Mouse (Mus musculus) hindbrain, embryonic 12.5 days (tissue): Measurements from ENCODE around the gene Cd33. TPM values are rescaled to one million over a fixed set of nuclear protein-coding genes. Genes with fewer than 3 reads are reported as not detected.

ENCODE experiments used
- ATAC-seq: fragments of 200-750 bp; cut with Nextera tagmentation; 2 replicates; pipeline ENCODE4 v1.8.0; 2017; ENCODE audit warnings: moderate TSS enrichment; ENCODE audit not compliant: low FRiP score
- H3K27ac ChIP-seq: fragments of 300-500 bp; sonication (generic); 2 replicates; pipeline ENCODE4 v1.5.1; 2016; ENCODE audit warnings: mild to moderate bottlenecking
- H3K27me3 ChIP-seq: fragments of 300-500 bp; sonication (generic); 2 replicates; pipeline ENCODE4 v1.6.1; 2016; ENCODE audit warnings: mild to moderate bottlenecking
- H3K36me3 ChIP-seq: fragments of 300-500 bp; sonication (generic); 2 replicates; pipeline ENCODE4 v1.6.1; 2016; ENCODE audit warnings: mild to moderate bottlenecking
- H3K4me1 ChIP-seq: fragments of 300-500 bp; sonication (generic); 2 replicates; pipeline ENCODE4 v1.6.1; 2016
- H3K4me2 ChIP-seq: fragments of 300-500 bp; sonication (generic); replicated peaks from 2 replicates; pipeline ENCODE4 v1.6.1; 2016; ENCODE audit warnings: mild to moderate bottlenecking
- H3K4me3 ChIP-seq: fragments of 300-500 bp; sonication (generic); 2 replicates; pipeline ENCODE4 v1.5.1; 2016; ENCODE audit warnings: mild to moderate bottlenecking
- H3K9ac ChIP-seq: fragments of 300-500 bp; sonication (generic); 2 replicates; pipeline ENCODE4 v1.6.1; 2016; ENCODE audit warnings: mild to moderate bottlenecking, moderate library complexity
- H3K9me3 ChIP-seq: fragments of 300-500 bp; sonication (generic); replicated peaks from 2 replicates; pipeline ENCODE4 v1.6.1; 2016; ENCODE audit warnings: mild to moderate bottlenecking
- WGBS: fragments of 180-500 bp; shearing (Covaris S2); methylation state at CpG from one replicate; pipeline ENCODE4 v1.1.7; 2016; 5-methylcytosine and 5-hydroxymethylcytosine counted together
- polyA plus RNA-seq: library from polyadenylated mRNA; unstranded; fragments of >200 nt; fragmentation: Nextera tagmentation; extraction: Ambion mirVana; gene quantifications from 2 replicates; pipeline ENCODE4 v1.2.1, GENCODE M21; 2016

Cd33 gene
- polyA plus RNA-seq, 1 experiment from 2014 or later: 0.70 TPM

DNA sequence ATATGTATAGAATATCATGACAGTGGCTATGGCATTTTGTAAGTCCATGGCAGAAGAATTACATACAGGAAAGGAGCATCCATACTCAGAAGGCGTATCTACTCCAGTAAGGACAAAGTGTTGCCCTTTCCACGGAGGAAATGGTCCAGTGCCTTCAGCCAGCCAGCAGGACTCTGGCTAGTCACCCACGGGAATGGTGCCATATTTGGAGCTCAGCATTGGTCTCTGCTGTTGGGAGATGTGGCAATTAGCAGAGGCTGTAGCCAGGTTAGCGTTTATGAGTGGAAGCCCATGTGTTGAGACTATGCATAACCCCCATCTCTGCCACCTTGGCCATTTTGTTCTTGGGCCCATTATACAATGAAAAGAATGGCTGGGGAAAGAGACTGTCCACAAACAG is 4.0 kb upstream of the Cd33 start:
- no peaks in the 10 kb centered on the region for H3K4me1 ChIP-seq
- no peak for ATAC-seq
- H3K36me3 ChIP-seq: no peaks in the 10 kb centered on the region
- H3K27me3 ChIP-seq: no peaks in the 10 kb centered on the region
- H3K4me3 ChIP-seq: no peak overlapping the region
- no peak overlapping the region for H3K27ac ChIP-seq
- H3K4me2 ChIP-seq: no peak overlapping the region
- no peaks in the 10 kb centered on the region for H3K9me3 ChIP-seq
- H3K9ac ChIP-seq: no peak overlapping the region
- 75% methylated on average over 4 of the region's 4 CpGs for WGBS

DNA sequence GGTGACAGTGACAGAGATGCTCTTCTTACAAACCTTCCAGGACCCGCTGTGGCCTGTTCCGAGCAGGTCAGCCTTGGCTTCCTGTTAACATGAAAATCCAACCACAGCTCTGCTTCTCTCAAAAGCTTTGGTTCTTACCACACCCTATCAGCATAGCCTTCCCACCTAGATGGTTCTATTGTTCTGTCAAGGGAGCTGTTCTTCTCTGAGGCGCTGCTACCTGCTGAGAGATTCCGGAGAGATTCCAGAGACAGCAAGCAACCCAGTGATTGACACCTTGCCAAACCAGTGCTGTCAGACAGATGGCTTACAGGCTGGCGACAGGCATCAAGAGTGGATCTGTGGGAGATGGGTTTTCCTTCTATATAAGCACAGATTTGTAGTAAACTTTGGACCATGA is 3.4 kb upstream of the Cd33 start:
- H3K9me3 ChIP-seq: no peaks in the 10 kb centered on the region
- 39% methylated on average over 5 of the region's 5 CpGs for WGBS
- ATAC-seq: no peak
- H3K27me3 ChIP-seq: no peaks in the 10 kb centered on the region
- no peak overlapping the region for H3K27ac ChIP-seq
- no peak overlapping the region for H3K4me2 ChIP-seq
- no peaks in the 10 kb centered on the region for H3K4me1 ChIP-seq
- H3K36me3 ChIP-seq: no peaks in the 10 kb centered on the region
- H3K9ac ChIP-seq: no peak overlapping the region
- no peak overlapping the region for H3K4me3 ChIP-seq

DNA sequence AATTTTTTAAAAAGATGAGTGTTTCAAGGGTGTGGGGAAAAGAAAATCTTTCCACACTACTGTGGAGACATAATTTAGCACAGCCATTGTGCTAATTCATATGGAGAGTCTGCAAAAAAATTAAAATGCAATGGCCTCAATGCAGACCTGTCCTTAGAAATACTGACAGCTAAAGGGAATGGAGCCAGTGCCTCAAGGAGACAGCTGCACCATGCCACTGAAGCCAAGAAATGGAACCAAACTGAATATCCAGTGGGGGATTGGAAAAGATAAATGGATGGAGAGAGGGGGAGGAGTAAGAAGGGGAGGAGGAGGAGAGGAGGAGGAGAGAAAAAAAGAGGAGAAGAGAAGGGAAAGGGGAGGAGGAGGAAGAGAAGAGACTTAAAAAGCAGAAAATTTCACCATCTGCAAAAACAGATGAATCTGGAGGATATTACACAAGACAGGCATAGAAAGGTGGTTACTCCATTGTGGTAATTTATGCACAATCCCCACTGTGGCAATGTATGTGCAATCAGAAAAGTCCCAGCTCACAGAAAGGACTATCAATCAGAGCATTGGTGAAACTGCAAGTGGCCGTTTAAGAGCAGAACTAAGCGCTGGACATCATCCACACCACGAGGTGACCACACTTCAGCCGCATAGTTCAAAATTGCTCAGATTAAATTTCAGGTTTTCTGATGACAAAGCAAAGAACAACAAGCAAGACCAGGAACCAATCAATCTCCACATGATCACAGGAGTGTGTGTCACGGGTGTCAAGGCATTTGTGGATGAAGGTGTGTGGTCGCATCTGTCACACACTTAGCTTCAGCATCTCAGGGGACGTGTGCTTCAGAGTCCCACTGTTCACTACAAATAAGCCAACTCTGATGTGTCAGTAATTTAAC is 1.7 kb upstream of the Cd33 start:
- WGBS: 61% methylated on average over 7 of the region's 7 CpGs
- no peaks in the 10 kb centered on the region for H3K27me3 ChIP-seq
- H3K9ac ChIP-seq: no peak overlapping the region
- no peak overlapping the region for H3K4me2 ChIP-seq
- no peak overlapping the region for H3K4me3 ChIP-seq
- H3K27ac ChIP-seq: no peak overlapping the region
- no peaks in the 10 kb centered on the region for H3K4me1 ChIP-seq
- H3K36me3 ChIP-seq: no peaks in the 10 kb centered on the region
- ATAC-seq: no peak
- no peaks in the 10 kb centered on the region for H3K9me3 ChIP-seq

DNA sequence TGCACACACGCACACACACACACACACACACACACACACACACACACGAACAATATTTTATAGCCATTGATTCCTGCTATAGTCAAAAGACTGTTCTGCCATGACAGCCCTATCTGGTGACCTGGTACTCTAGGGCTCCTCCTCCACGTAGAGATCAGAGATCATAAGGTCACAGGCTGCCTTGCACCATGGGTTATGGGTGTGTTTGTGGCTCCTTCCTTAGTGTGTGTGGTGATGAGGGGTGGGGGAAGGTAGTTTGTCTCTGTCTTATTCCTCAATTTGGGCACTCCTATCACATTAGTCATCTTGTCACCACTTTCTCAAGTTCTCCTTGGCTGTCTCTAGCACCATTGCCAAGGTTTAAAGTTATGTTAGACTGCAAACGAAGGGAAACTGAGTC is 5.7 kb downstream of the Cd33 start:
- 71% methylated on average over 4 of the region's 4 CpGs for WGBS

DNA sequence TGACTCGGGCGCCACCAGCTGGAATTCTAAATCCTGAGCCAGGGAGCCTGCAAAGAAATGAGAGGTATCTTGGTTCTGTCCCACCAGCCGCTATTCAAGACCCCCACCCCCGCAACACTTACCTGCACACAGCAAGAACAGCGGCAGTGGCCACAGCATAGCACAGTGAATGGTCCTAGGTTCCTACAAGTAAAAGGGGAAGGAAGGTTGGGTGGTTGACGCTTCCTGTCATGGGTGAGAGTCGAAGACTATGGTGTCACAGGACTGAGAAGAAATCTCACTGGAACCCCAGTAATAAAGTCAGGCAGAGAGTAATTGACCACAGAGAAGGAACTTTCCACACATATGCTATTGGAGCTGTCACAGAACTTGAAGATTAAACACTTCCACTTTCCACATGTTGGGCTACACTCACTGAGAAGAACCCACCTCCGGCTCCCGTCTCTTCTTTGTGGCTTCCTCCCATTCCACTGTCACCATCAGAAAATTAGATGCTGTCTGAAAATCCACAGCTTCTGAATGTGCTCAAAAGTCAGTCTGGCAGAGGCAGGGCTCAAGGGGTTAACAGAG is 11.2 kb downstream of the Cd33 start:
- Histone ChIP-seq H3K36me3 (no peaks in the 10 kb centered on the region), H3K9ac (no peak overlapping the region), H3K4me1 (no peaks in the 10 kb centered on the region), H3K4me3 (no peak overlapping the region), H3K27me3 (no peaks in the 10 kb centered on the region), H3K27ac (no peak overlapping the region), H3K9me3 (no peaks in the 10 kb centered on the region), H3K4me2 (no peak overlapping the region)
- no peak for ATAC-seq
- 87% methylated on average over 9 of the region's 9 CpGs for WGBS

More for the DNA sequence above, 5.7 kb downstream of the Cd33 start:
- ATAC-seq: no peak
- H3K9me3 ChIP-seq: no peaks in the 10 kb centered on the region
- no peaks in the 10 kb centered on the region for H3K4me1 ChIP-seq
- no peak overlapping the region for H3K4me3 ChIP-seq
- H3K36me3 ChIP-seq: no peaks in the 10 kb centered on the region
- no peak overlapping the region for H3K27ac ChIP-seq
- H3K27me3 ChIP-seq: no peaks in the 10 kb centered on the region
- no peak overlapping the region for H3K4me2 ChIP-seq
- no peak overlapping the region for H3K9ac ChIP-seq

DNA sequence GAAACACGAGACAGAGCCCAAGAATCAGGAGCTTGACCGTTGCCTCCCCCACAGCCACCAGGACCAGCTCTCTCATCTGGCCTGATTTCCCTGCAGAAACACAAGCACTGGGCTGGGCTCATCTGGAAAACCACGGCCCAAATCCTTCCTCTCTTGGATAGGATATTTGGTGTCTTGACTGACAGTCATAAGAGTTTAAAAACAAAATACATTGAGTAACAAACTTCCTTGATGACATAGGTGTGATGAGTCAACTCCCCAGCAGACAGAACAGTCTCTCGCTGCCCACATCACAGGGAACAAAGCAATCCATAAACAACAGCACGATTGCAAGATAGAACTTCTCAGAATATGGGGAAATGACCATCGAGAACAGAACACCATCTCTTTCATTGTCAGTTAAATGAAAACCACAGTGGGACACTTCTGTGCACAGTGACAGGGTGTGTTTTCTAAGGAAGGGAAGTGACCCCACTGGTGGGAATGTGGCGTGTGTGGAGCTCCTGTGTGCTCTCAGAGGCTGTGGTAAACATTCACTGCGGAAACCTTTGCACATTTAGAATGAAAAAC is 13.9 kb downstream of the Cd33 start:
- Histone ChIP-seq H3K27ac (no peak overlapping the region), H3K9ac (no peak overlapping the region), H3K4me2 (no peak overlapping the region), H3K27me3 (no peaks in the 10 kb centered on the region), H3K4me1 (no peaks in the 10 kb centered on the region), H3K36me3 (no peaks in the 10 kb centered on the region), H3K9me3 (no peaks in the 10 kb centered on the region), H3K4me3 (no peak overlapping the region)
- no peak for ATAC-seq
- whole genome bisulfite sequencing: 67% methylated on average over 8 of the region's 8 CpGs

DNA sequence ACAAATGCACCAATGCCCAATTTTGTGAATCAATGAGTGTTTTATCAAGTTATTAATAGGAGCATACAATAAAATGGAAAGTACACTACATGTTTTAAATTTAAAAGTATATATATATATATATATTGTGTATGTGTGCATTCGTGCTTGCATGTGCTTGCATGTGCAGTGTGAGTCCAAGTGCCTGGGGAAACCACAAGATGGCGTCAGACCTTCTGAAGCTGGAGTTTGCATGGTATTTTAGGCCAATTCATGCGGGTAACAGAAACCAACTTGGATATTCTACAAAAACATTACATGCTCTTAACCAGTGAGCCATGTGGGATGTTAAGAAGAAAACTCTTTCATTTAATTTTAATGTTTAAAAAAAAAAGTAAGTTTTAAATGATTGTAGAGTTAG is 18.9 kb downstream of the Cd33 start:
- WGBS: 59% methylated on average over 3 of the region's 3 CpGs

DNA sequence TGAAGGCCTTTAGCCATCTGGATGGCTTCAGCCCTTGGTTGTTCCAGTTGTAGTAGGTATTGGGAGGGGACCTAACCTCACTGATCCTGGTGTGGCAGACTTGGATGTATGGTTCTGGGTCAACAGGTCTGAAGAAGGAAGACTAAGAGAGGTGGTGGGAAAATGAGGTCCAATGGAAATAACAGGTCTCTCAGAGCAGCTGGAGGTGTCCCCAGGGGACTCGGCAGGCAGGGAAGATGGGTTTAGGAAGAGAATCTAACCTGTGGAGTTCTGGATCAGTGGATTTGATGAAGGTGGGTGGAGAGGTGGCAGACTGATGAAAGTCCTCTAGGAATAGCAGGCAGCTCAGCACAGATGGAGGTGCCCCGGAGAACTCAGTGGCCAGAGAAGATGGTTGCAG is 21.5 kb downstream of the Cd33 start:
- ATAC-seq: no peak
- H3K4me3 ChIP-seq: no peak overlapping the region
- no peaks in the 10 kb centered on the region for H3K9me3 ChIP-seq
- WGBS: 79% methylated on average over 2 of the region's 2 CpGs
- H3K4me2 ChIP-seq: no peak overlapping the region
- H3K27ac ChIP-seq: no peak overlapping the region
- H3K4me1 ChIP-seq: no peaks in the 10 kb centered on the region
- H3K9ac ChIP-seq: no peak overlapping the region
- H3K36me3 ChIP-seq: no peaks in the 10 kb centered on the region
- no peaks in the 10 kb centered on the region for H3K27me3 ChIP-seq

More for the DNA sequence above, 18.9 kb downstream of the Cd33 start:
- Histone ChIP-seq H3K27me3 (no peaks in the 10 kb centered on the region), H3K9me3 (no peaks in the 10 kb centered on the region), H3K4me3 (no peak overlapping the region), H3K36me3 (no peaks in the 10 kb centered on the region), H3K4me1 (no peaks in the 10 kb centered on the region), H3K27ac (no peak overlapping the region), H3K4me2 (no peak overlapping the region), H3K9ac (no peak overlapping the region)
- no peak for ATAC-seq

DNA sequence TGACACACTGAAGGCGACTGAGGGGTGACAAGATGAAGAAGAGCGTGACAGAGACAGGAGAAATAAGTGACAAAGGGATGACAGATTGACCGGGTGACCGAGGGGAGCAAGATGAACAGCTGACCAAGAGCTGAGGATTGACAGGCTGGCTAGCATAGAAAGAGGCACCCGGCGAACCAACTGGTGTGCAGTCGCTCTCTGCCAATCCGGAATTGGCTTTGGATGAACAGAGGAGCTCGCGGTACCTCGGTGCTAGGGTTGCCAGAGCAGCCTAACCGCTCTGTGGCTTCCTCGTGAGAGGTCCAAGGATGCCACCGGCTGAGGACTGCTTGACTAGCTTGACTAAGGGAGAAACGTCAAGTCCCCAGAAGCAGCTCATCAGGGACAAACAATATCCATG is 25.9 kb downstream of the Cd33 start:
- Histone ChIP-seq H3K27ac (no peak overlapping the region), H3K36me3 (no peaks in the 10 kb centered on the region), H3K9me3 (no peaks in the 10 kb centered on the region), H3K9ac (no peak overlapping the region), H3K27me3 (no peaks in the 10 kb centered on the region), H3K4me2 (no peak overlapping the region), H3K4me3 (no peak overlapping the region), H3K4me1 (no peaks in the 10 kb centered on the region)
- WGBS: 88% methylated on average over 15 of the region's 15 CpGs
- ATAC-seq: no peak

DNA sequence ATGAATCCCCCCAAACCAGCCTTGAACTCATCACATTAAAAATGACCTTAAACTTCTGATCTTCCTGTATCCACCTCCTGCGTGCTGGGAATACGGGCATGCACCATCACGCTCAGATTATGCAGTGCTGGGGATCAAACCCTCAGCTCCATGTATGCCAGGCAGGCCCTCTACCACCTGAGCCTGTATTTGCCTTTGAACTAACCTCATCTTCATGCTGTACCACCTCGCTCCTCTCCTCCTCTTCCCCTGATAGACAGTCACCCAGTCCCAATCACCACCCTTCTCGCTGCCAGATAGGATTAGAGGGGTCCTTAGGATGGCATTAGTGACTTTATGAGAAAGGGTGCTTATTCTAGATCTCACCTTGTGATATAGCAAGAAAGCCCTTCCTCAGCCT is 29.2 kb downstream of the Cd33 start:
- H3K27ac ChIP-seq: no peak overlapping the region
- no peaks in the 10 kb centered on the region for H3K4me1 ChIP-seq
- H3K9me3 ChIP-seq: no peaks in the 10 kb centered on the region
- H3K4me3 ChIP-seq: no peak overlapping the region
- no peak overlapping the region for H3K9ac ChIP-seq
- H3K4me2 ChIP-seq: no peak overlapping the region
- ATAC-seq: no peak
- H3K36me3 ChIP-seq: no peaks in the 10 kb centered on the region
- no peaks in the 10 kb centered on the region for H3K27me3 ChIP-seq
- WGBS: 80% methylated on average over 5 of the region's 5 CpGs

DNA sequence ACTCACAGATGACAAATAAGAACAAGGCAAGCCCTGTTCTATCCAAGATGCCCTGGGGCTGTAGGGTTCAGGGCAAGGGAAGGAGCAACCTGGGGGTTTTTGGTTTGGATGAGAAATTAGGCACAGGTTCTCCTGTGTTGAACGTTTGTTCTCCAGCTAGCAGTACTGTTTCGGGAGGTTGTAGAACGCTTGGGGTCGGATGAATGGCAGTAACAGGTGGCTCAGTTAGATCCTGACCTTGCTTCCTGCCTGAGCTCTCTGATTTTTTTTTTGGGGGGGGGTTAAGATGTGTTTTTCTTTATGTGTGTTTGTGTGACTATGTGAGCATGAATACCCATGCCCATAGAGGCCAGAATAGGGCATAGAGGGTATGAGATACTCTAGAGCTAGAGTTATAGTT is 31.7 kb downstream of the Cd33 start:
- H3K27ac ChIP-seq: no peak overlapping the region
- no peaks in the 10 kb centered on the region for H3K27me3 ChIP-seq
- H3K4me1 ChIP-seq: no peaks in the 10 kb centered on the region
- H3K4me3 ChIP-seq: no peak overlapping the region
- no peaks in the 10 kb centered on the region for H3K36me3 ChIP-seq
- H3K9ac ChIP-seq: no peak overlapping the region
- H3K9me3 ChIP-seq: no peaks in the 10 kb centered on the region
- H3K4me2 ChIP-seq: no peak overlapping the region
- no peak for ATAC-seq
- 72% methylated on average over 4 of the region's 4 CpGs for WGBS

DNA sequence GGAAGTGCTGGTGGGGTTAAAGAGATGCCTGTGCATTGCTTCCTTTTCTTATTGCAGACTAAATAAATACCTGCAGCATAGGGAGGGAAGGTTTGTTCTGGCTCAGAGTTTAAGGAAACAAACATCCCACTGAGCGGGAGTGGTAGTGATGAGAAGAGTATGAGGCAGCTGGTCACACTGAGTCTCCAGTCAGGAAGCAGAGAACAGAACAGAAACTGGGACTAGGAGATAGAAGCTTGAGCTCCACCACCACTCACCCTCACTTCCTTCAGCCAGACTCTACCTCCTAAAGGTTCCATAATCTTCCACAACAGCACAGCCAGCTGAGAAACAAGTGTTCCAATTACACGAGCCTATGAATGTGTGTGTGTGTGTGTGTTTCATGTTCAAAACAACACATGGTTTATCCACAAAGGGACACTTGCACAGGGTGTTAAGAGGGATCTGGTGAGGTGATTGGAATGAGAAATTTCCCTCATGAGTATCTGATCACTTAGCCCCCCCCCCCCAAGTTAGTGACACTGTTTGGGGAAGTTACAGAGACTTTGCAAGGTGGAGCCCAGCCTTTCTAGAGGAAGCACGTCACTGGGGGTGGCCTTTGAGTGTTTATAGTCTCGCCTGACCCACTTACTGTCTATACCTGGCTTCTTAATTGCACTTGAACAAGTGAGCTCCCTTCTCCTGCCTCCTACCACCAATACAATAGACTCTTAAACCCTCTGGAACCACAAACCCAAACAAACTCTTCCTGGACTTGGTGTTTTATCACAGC is 32.3 kb downstream of the Cd33 start:
- ATAC-seq: no peak
- Histone ChIP-seq H3K4me3 (no peak overlapping the region), H3K36me3 (no peaks in the 10 kb centered on the region), H3K27ac (no peak overlapping the region), H3K4me1 (no peaks in the 10 kb centered on the region), H3K4me2 (no peak overlapping the region), H3K9me3 (no peaks in the 10 kb centered on the region), H3K27me3 (no peaks in the 10 kb centered on the region), H3K9ac (no peak overlapping the region)
- WGBS: 59% methylated on average over 4 of the region's 4 CpGs
